Mouse (Mus musculus) thymus, postnatal 0 days (tissue): ENCODE measurements around the gene Dnase1. TPM values are rescaled to one million over a fixed set of nuclear protein-coding genes. Genes with fewer than 3 reads are reported as not detected.
"Not testable (repeated sequence)": the region's sequence is repeated elsewhere in the genome, so short reads cannot be mapped to it uniquely, and the experiment has no call there.

Experiments used
- DNase-seq: peaks from one replicate; pipeline ENCODE4 v3.0.0-alpha.2; 2015; ENCODE audit warnings: low spot score
- polyA plus RNA-seq: library from polyadenylated mRNA; unstranded; fragments of >200 nt; fragmentation: Nextera tagmentation; extraction: Ambion mirVana; gene quantifications from 2 replicates; pipeline ENCODE4 v1.2.1, GENCODE M21; 2015

Gene Dnase1
- polyA plus RNA-seq = 1.4 and 1.7 TPM in 2 replicates

GRCm38 (mm10) chr16:4036807-4037206, at the start of gene Dnase1:
Gene Dnase1, plus strand, starts transcription at chr16:4036942.
- no peak for DNase-seq

- DNase-seq = no peak
Observed at GRCm38 (mm10) chr16:3988410-3988809, 48.3 kb upstream of the Dnase1 start.

- peak; percentile 99 for DNase-seq
Observed at GRCm38 (mm10) chr16:4003489-4004398, 33.0 kb upstream of the Dnase1 start, which contains the start of gene Slx4. Gene Slx4, minus strand, starts transcription at chr16:4003770.

GRCm38 (mm10) chr16:4012882-4013570, 23.7 kb upstream of the Dnase1 start:
- no peak for DNase-seq

GRCm38 (mm10) chr16:4014040-4014668, 22.6 kb upstream of the Dnase1 start:
- DNase-seq = no peak

GRCm38 (mm10) chr16:4016786-4017185, 20.0 kb upstream of the Dnase1 start:
- DNase-seq = not testable (repeated sequence)

GRCm38 (mm10) chr16:4017466-4017865, 19.3 kb upstream of the Dnase1 start:
- not testable (repeated sequence) for DNase-seq

DNA sequence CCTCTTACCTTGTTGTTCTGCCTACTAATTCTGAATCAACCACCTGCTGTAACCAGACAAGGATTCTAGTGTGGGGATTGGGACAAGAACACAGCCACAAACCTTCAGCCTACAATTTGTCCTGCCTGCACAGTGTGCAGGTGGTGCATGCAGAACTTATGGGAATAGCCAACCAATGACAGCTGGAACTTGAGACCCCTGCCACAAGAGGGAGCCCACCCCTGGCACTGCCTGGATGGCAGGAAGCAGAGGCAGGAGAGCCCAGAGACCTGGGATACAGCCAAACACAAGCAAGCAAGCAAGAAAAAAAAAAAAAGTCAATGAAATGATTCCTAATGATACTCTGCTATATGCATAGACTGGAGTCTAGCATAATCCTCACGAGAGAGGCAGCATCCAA, 15.5 kb upstream of the Dnase1 start:
- no peak for DNase-seq

DNA sequence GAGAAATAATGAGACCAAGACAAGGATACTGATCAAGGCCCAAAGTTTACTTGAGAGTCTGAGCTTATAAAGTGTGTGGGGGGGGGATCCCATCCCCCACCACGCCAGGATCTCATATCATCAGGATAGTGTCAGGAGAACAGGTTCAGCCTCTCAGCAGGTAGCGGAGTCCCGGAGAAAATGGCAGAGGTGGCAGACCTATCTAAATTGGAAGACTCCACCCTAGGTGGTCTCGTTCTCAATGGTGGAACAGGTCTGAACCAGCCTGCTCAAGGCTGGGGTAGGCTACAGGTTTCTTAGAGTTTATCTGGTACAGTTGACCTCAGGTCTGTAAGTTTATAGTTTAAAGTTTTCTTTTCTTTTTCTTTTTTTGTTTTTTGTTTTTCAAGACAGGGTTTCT, 14.0 kb upstream of the Dnase1 start:
- no peak for DNase-seq

DNA sequence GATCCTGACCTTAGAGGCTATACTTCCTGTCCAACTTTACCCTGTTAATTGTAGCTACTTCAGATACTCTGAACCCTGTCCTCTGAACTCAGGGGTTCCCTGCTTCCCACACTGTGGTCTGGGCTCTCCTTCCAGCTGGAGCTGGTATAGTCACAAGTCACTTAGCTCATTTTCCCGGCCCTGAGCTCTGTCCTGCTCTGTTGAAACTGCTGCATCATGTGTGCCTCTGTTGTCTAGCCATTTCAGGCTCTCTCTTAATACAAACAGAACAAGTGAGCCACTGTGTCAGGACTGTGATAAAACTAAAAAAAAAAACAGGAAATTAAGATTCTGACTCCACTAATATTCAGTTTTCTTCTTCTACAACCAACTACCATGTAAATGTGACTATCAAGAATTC, 10.1 kb upstream of the Dnase1 start:
- no peak for DNase-seq

DNA sequence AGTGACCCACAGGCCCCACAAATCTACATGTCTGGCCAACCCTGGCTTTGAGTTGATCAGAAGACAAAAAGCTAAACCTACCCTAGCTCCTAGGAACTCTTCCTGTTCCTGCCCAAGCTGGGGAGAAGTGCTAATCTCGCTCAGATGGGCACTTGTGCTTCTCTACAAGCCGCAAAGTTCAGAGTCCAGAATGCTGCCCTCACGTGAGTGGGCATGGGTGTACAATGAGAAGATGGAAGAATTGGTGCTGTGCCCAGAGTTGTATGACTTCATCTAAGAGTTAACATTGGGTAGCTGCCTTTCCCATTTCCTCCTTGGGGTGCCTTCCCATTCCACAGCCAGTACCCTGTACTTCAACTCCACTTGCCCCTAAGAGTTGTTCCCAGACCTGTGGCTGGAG, 9.5 kb upstream of the Dnase1 start:
- DNase-seq = no peak

DNA sequence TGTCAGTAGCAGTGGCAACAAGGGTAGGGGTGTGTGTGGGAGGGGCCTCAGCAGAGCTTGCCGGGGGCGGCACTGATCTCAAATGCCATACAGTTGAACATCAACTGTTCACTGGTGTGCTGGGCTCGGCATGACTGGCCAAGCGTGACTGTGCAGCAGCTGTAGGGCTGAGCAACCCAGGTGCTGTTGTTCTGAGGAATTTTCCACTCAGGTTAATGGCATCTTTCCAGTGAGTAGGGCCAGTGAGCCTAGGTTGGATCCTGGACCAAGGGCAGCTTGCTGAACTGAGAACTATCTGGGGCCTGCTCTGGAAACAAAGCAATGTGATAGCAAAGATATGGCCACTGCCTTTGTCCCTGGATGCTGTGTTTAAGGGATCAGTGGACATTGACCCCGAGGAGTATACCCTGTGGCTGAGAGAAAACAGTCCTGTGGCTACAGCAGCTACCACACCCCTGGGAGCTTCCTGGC, 7.3 kb upstream of the Dnase1 start:
- no peak for DNase-seq

GRCm38 (mm10) chr16:4030501-4030900, 6.2 kb upstream of the Dnase1 start:
- no peak for DNase-seq

- no peak for DNase-seq
Observed at GRCm38 (mm10) chr16:4031441-4032274, 5.1 kb upstream of the Dnase1 start.

GRCm38 (mm10) chr16:4032341-4032748, 4.4 kb upstream of the Dnase1 start:
- DNase-seq = no peak

GRCm38 (mm10) chr16:4033971-4034370, 2.8 kb upstream of the Dnase1 start:
- DNase-seq = no peak

DNA sequence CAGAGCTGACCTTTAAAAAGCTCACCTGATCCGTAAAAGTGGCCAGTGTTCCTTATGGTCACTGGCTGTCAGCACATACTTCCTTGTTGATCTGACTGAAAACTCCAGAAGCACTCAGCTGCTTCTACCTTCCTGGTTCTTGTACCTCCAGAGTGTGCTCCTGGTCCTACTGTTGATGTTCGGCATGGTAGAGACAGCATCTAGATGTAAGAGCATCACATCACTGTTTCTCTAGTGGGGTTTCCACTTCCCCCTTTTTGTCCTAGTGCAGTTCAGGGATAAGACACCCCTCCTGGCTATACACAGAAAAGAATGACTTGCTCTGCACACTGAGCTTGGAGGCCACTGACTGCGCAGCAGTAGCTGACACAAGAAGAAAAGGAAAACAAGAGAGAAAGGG, 2.3 kb upstream of the Dnase1 start:
- no peak for DNase-seq

GRCm38 (mm10) chr16:4035575-4035974, 1.2 kb upstream of the Dnase1 start:
- DNase-seq = no peak

DNA sequence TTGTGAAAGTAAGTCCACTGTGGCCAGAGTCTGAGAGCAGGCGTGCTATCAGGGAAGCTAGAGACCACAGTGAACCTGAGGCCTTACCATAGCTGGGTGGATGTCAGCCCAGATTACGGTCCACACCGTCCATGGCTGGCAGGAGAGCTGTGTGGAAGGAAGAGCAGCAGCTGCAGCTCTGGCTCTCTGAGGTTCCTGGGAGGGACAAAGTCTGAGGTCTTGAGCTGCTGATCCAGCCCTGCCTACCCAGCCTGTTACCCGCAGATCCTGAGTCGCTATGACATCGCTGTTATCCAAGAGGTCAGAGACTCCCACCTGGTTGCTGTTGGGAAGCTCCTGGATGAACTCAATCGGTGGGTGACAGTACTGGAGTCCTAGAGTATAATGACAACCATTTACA, 948 bp downstream of the Dnase1 start:
- DNase-seq = no peak

- no peak for DNase-seq
Observed at GRCm38 (mm10) chr16:4040206-4040605, 3.5 kb downstream of the Dnase1 start.

GRCm38 (mm10) chr16:4041646-4042045, 4.9 kb downstream of the Dnase1 start:
- DNase-seq = no peak
